Mouse (Mus musculus) gastrocnemius, postnatal 10 days (tissue): ENCODE measurements around the gene Bbs9. TPM values are rescaled to one million over a fixed set of nuclear protein-coding genes. Genes with fewer than 3 reads are reported as not detected.

Experiments used
- DNase-seq: peaks from one replicate; pipeline ENCODE4 v3.0.0; 2021; ENCODE audit warnings: mixed read lengths
- total RNA-seq, 2 experiments: library from RNA; stranded (reverse); gene quantifications; 2 replicates each; pipeline ENCODE4 v1.2.3; 2021

The Bbs9 gene
- total RNA-seq, 2 experiments from 2014 or later, result 9.6 to 11.3 TPM

- peak; percentile 69 for DNase-seq
These were observed 7.2 kb upstream of the Bbs9 start for GRCm38 (mm10) chr9:22468170-22468898.

- DNase-seq, result no peak
These were observed 6.6 kb upstream of the Bbs9 start for GRCm38 (mm10) chr9:22468899-22469259.

GRCm38 (mm10) chr9:22469643-22470042 is 5.9 kb upstream of the Bbs9 start, which contains the start of gene Rp9:
TSS of gene Rp9 (minus strand) at chr9:22469743.
- no peak for DNase-seq

- no peak for DNase-seq
These were observed 750 bp downstream of the Bbs9 start for GRCm38 (mm10) chr9:22476265-22476664.

GRCm38 (mm10) chr9:22478946-22479345 is 3.4 kb downstream of the Bbs9 start:
- no peak for DNase-seq

GRCm38 (mm10) chr9:22483866-22484561 is 8.5 kb downstream of the Bbs9 start:
- no peak for DNase-seq

GRCm38 (mm10) chr9:22484562-22485308 is 9.2 kb downstream of the Bbs9 start:
- DNase-seq, result no peak

GRCm38 (mm10) chr9:22486211-22486610 is 10.7 kb downstream of the Bbs9 start:
- DNase-seq, result no peak

- no peak for DNase-seq
These were observed 13.4 kb downstream of the Bbs9 start for GRCm38 (mm10) chr9:22488963-22489362.

- DNase-seq, result no peak
These were observed 18.8 kb downstream of the Bbs9 start for GRCm38 (mm10) chr9:22494203-22494807.

GRCm38 (mm10) chr9:22495133-22495532 is 19.6 kb downstream of the Bbs9 start:
- DNase-seq, result no peak

GRCm38 (mm10) chr9:22497021-22497767 is 21.7 kb downstream of the Bbs9 start:
- no peak for DNase-seq

GRCm38 (mm10) chr9:22502972-22503371 is 27.5 kb downstream of the Bbs9 start:
- no peak for DNase-seq

- DNase-seq, result no peak
These were observed 28.1 kb downstream of the Bbs9 start for GRCm38 (mm10) chr9:22503581-22503980.

- DNase-seq, result no peak
These were observed 30.1 kb downstream of the Bbs9 start for GRCm38 (mm10) chr9:22505574-22505973.

GRCm38 (mm10) chr9:22515076-22515475 is 39.6 kb downstream of the Bbs9 start:
- no peak for DNase-seq

GRCm38 (mm10) chr9:22518394-22519041 is 43.0 kb downstream of the Bbs9 start:
- DNase-seq, result peak; percentile 44

GRCm38 (mm10) chr9:22523460-22523859 is 47.9 kb downstream of the Bbs9 start:
- no peak for DNase-seq

GRCm38 (mm10) chr9:22530734-22531489 is 55.4 kb downstream of the Bbs9 start:
- no peak for DNase-seq

- DNase-seq, result no peak
These were observed 56.6 kb downstream of the Bbs9 start for GRCm38 (mm10) chr9:22532112-22532511.
